Mouse (Mus musculus) spleen, postnatal 0 days (tissue): ENCODE results near the gene Ankrd12. TPM values are rescaled to one million over a fixed set of nuclear protein-coding genes. Genes with fewer than 3 reads are reported as not detected.

Source experiments
- polyA plus RNA-seq: library from polyadenylated mRNA; unstranded; fragments of >200 nt; fragmentation: Nextera tagmentation; extraction: Ambion mirVana; gene quantifications from 2 replicates; pipeline ENCODE4 v1.2.1, GENCODE M21; 2015

The Ankrd12 gene
- polyA plus RNA-seq, result 26.6 and 30.0 TPM in 2 replicates

GRCm38 (mm10) chr17:66076934-66077333, at the start of gene Ankrd12:
TSS of gene Ankrd12 (minus strand) at chr17:66077089.

DNA sequence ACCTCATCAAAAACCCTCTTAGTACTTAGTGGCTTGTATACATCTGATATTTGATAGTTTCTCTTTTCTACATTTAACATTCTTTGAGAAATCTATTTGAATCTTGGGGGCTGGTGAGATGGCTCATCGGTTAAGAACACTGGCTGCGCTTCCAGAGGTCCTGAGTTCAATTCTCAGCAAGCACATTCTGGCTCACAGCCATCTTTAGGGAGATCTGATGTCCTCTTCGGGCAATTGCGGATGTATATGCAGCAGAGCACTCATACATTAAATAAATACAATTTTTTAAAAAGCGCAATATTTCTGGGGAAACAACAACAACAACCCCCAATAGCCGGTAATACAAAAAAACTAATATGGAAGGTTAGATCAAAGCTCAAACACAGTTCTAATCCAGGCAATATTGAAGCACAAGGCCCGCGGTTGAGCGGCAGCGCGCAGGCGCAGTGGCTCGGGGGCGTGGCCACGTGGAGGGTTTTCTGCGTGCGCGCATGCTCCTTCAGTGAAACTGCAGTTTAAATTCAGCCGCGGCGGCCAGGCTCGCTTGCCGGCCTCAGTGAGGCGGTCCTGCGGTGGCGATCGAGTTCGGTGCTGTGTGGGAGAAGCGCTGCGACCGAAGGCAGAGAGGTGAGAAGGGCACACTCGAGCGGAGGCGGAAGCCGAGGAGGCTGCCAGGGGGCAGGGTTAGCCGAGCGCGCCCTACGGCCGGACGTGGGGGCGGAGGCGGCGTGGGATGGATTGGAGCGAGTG, 46.4 kb upstream of the Ankrd12 start, which contains the start of gene Ddx11:
Gene Ddx11, plus strand, starts transcription at position 455 of the 750 bp plus-strand sequence.

GRCm38 (mm10) chr17:66111402-66111959, 34.6 kb upstream of the Ankrd12 start, which contains the start of gene Washc1:
TSS of gene Washc1 (plus strand) at chr17:66111545.

GRCm38 (mm10) chr17:66101380-66102330, 24.8 kb upstream of the Ankrd12 start, which contains the start of gene Ndufv2:
TSS of gene Ndufv2 (minus strand) at chr17:66101559.

DNA sequence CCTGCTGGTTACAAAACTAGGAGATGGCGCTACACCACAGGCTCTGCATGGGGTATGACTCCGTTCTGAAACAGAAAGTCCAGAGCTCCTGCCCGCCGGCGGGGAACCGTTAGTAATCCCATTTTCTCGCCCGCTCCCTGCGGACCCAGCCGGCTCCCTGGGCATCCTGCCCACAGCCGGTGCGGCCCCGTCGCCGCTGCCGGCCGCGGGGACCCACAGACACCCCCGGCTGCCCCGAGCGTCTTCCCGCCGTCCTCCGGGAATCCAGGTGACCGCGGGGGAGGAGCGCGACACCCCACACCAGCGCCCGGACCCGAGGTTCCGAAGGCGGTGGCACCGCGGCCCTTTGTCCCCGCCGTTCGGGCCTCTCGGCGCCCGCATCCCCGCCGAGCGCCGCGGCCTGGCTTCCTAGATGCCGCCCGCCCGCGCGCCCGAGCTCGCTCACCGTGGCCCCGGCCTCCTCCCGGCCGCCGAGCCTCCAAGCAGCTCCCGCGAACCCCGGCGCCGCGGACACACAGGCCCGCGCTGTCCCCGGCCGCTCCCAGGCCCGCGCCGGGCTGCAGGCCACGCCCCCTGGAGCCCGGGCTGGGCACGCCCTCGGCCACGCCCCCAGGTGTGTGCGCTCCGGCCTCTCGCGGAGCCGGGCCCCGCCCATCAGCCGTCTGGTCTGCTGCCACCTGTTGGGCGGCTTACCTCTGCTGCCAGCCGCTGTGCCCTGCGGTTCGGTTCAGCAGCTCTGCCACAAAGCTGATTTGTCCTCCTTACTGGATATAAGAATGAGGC, 126.1 kb downstream of the Ankrd12 start, which contains the start of gene Twsg1:
Gene Twsg1, minus strand, starts transcription at position 605 of the 783 bp plus-strand sequence.

Other genes starting within 250 kb of the Ankrd12 start
- 66.4 and 84.9 TPM in 2 replicates for gene Ralbp1, start 191.3 kb downstream of the Ankrd12 start, polyA plus RNA-seq
- 29.3 and 35.8 TPM in 2 replicates for gene Twsg1, start 125.9 kb downstream of the Ankrd12 start, polyA plus RNA-seq
- gene Ndufv2, start 24.5 kb upstream of the Ankrd12 start, polyA plus RNA-seq, result 236 TPM in 2 replicates
- gene Washc1, start 34.5 kb upstream of the Ankrd12 start, polyA plus RNA-seq, result 24.2 and 25.0 TPM in 2 replicates
- gene Ddx11, start 46.4 kb upstream of the Ankrd12 start, polyA plus RNA-seq, result 6.4 and 7.0 TPM in 2 replicates